9 mouse cellular contexts compared by ENCODE assay signal in the genomic region with DNA sequence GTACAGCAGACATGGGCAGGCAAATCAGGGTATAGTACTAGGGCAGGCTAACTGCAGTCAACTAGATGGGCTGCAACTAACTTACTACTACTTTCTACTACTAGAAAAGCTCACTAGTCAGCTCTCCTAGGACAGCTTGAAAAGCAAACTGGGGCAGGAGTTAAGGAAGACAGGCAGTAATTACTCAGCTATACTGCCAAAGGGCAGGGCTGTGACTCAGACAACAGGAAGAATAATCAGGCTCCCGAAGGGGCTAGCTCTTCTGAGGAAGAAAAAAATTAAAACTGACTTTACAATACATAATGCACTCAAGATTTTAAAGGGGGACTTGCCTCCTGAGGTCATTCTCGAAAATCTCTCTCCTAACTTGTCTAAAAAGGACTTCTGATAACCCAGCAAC. TPM values are rescaled to one million over a fixed set of nuclear protein-coding genes. Genes with fewer than 3 reads are reported as not detected.
DNase-seq lines count a peak whose midpoint lies in the region; ATAC-seq and TF ChIP-seq lines count a peak whose summit lies in the region.
"Had no signal": no experiment of that assay in that cellular context is flagged by ENCODE, and none has a peak within 500 bp of the region (broad histone marks: within the 10 kb centered on the region; RNA-seq: fewer than 3 reads in every experiment).

No protein-coding gene starts in this region.

- no peak for DNase-seq in layer of hippocampus, adult 2 months (ENCODE audit: low spot score in 2 of 2)
- no peak for DNase-seq in layer of hippocampus, adult 9-11 months
- DNase-seq in frontal cortex, postnatal 14 days (ENCODE audit: low spot score in 2 of 2) = no peak
- DNase-seq in c-Kit-positive CD71-positive TER-119-positive erythroid progenitor cells, embryonic 14.5 days (ENCODE audit: low spot score) = no peak
- DNase-seq in thymus, postnatal 0 days (ENCODE audit: low spot score) = no peak
- DNase-seq: lung, adult 2 months had no signal

- WGBS in heart, embryonic 15.5 days = 31% methylated on average over 2 of the region's 2 CpGs
- 55% methylated on average over 2 of the region's 2 CpGs for WGBS in midbrain, embryonic 16.5 days

- TF ChIP-seq POLR2A in cortical plate, adult 2 months (IDR thresholded peaks at IDR 0.05; ENCODE audit: extremely low read depth, insufficient read depth, low read length) = no peak

- H3K4me2 ChIP-seq in heart, embryonic 15.5 days = peak overlapping the region; percentile 4
- H3K4me2 ChIP-seq in midbrain, embryonic 16.5 days (ENCODE audit: low read length) = no peak overlapping the region

- TF ChIP-seq CTCF in layer of hippocampus, adult 2 months (conservative IDR thresholded peaks at IDR 0.05) = no peak
- TF ChIP-seq CTCF in cortical plate, adult 2 months (IDR thresholded peaks at IDR 0.05; ENCODE audit: extremely low read depth, insufficient read depth, low read length) = no peak

- H3K27ac ChIP-seq in layer of hippocampus, adult 2 months = peak overlapping the region; percentile 73
- peak overlapping the region; percentile 74 for H3K27ac ChIP-seq in cortical plate, adult 2 months (ENCODE audit: insufficient read depth, low read length)
- peak overlapping the region; percentile 51 for H3K27ac ChIP-seq in heart, embryonic 15.5 days
- 0 out of 2 replicates have a peak overlapping the region, but pooled peaks have one; percentile 48 for H3K27ac ChIP-seq in midbrain, embryonic 16.5 days (ENCODE audit: low read length)

- H3K27me3 ChIP-seq in heart, embryonic 15.5 days = no peaks in the 10 kb centered on the region
- H3K27me3 ChIP-seq in midbrain, embryonic 16.5 days (ENCODE audit: control insufficient read depth, insufficient read depth, low read depth, low read length) = no peaks in the 10 kb centered on the region

- no peaks in the 10 kb centered on the region for H3K9me3 ChIP-seq in heart, embryonic 15.5 days (replicated peaks)
- no peaks in the 10 kb centered on the region for H3K9me3 ChIP-seq in midbrain, embryonic 16.5 days (replicated peaks; ENCODE audit: control insufficient read depth, low read length, poor library complexity, severe bottlenecking)

- no peak overlapping the region for H3K9ac ChIP-seq in heart, embryonic 15.5 days
- H3K9ac ChIP-seq in midbrain, embryonic 16.5 days (ENCODE audit: low read depth, low read length) = no peak overlapping the region

- no peak for ATAC-seq in heart, embryonic 15.5 days (replicated peaks; ENCODE audit: insufficient number of reproducible peaks, insufficient read depth, low FRiP score, low read depth)
- no peak for ATAC-seq in midbrain, embryonic 16.5 days

- H3K36me3 ChIP-seq in heart, embryonic 15.5 days = peaks cover 6% of the 10 kb centered on the region; the same call in 1 of the 2 replicates
- H3K36me3 ChIP-seq in midbrain, embryonic 16.5 days (ENCODE audit: control insufficient read depth, insufficient read depth, low read length) = no peaks in the 10 kb centered on the region

- no peak overlapping the region; the same call in 1 of the 2 replicates for H3K4me3 ChIP-seq in layer of hippocampus, adult 2 months
- no peak overlapping the region for H3K4me3 ChIP-seq in cortical plate, adult 2 months (ENCODE audit: insufficient read depth, low read length)
- H3K4me3 ChIP-seq in heart, embryonic 15.5 days = no peak overlapping the region
- no peak overlapping the region for H3K4me3 ChIP-seq in midbrain, embryonic 16.5 days (ENCODE audit: low read depth, low read length)

- peaks cover 19% of the 10 kb centered on the region for H3K4me1 ChIP-seq in cortical plate, adult 2 months (ENCODE audit: control insufficient read depth, insufficient read depth, low read length)
- peaks cover 70% of the 10 kb centered on the region for H3K4me1 ChIP-seq in heart, embryonic 15.5 days (replicated peaks)
- H3K4me1 ChIP-seq in midbrain, embryonic 16.5 days (ENCODE audit: control insufficient read depth, insufficient read depth, low read length) = peaks cover 44% of the 10 kb centered on the region

RNA-seq across cellular contexts. Expression of a gene that starts 8.2 kb away (rescaled TPM):
- total RNA-seq in layer of hippocampus, adult 2 months (2021) = 10 to 100 TPM; 57.1 to 58.3 TPM
- polyA plus RNA-seq in cortical plate, adult 2 months (2012; rRNA removed) = 31.6 and 33.5 TPM in 2 replicates
- polyA plus RNA-seq in heart, embryonic 15.5 days (2015; fragmentation: Nextera tagmentation; extraction: Ambion mirVana) = 41.2 and 42.9 TPM in 2 replicates
- polyA plus RNA-seq in midbrain, embryonic 16.5 days (2015; fragmentation: Nextera tagmentation; extraction: Ambion mirVana) = 44.8 and 49.0 TPM in 2 replicates
- polyA plus RNA-seq in thymus, postnatal 0 days (2015; fragmentation: Nextera tagmentation; extraction: Ambion mirVana) = 52.6 and 64.2 TPM in 2 replicates
